Mouse (Mus musculus): ENCODE data around the gene Asb16. TPM values are rescaled to one million over a fixed set of nuclear protein-coding genes. Genes with fewer than 3 reads are reported as not detected.
A peak's percentile ranks its signal among the peaks of the same experiment; 100 is the strongest.

Gene Asb16
- polyA plus RNA-seq, 1 experiment = not detected

DNA sequence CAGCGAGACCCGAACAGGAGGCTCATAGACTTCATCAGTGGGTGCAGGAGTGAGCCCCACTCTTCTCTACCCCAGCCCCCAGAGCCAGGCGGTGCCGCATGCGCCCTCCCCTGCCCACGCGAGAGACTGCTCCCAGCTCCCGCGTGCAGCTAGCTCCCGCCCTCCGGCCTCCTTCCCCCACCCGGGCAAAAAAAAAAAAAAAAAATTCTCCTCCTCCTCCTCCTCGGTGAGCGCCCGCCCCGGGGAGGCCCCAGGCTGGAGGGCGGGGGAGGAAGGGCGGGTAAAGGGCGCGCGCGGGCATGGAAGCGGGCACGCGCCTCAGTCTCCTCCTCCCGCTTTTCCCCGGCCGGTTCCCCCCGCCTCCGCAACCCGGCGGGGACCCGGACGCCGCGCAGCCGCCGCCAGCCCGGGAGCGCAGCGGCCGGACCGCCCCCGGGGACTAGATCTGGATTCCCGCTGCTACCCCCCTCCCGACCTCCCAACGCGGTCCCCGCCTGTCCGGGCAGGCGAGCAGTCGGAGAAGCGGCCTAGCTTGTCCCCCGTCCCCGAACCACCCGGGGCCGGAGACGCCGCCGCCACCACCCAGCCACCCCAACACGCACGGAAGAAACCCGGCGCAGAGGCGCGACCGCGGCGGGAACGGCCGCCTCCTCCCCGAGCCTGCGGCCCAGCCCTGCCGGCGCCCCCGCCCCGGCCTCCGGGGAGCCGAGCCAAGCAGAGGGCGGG is 48.2 kb downstream of the Asb16 start:
- H3K4me1 ChIP-seq (ENCODE audit: control insufficient read depth, insufficient read depth, low read length) = peaks cover 27% of the 10 kb centered on the region
- TF ChIP-seq POLR2A (IDR thresholded peaks at IDR 0.05; ENCODE audit: borderline replicate concordance, low read depth, low read length) = no peak
- TF ChIP-seq CTCF (IDR thresholded peaks at IDR 0.05; ENCODE audit: low read depth, low read length) = no peak
- peak overlapping the region; percentile 80 for H3K27ac ChIP-seq (ENCODE audit: insufficient read depth, low read depth, low read length)
- H3K4me3 ChIP-seq (ENCODE audit: insufficient read depth, low read length) = peak overlapping the region; percentile 92

DNA sequence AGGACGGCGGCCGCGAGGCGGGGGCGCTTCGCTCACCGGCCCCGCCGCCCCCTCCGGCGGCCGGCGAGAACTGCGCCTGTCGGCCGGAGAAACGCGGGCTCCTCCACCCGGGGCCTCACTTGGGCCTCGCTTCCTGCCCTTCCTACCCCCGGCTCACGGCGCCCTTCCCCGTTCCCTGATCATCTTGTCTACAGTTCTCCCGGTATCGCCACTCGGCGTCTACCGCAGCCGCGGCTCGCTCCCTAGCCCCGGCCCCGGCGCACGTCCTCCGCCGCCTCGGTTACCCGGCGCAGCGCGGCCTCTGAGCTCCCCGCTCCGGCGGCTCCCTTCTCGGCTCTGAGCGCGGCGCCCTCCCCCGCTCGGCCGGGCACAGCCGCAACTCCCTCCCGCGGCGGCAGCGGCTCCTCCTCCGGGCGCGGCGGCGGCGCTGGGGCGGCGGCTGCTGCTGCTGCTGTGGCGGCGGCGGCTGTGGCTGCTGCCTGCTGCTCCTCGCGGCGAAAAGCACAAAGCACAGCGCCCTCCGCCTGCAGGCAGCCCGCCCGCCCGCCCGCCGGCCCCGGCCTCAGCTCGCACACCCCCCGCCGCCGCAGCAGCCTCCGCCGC is 48.9 kb downstream of the Asb16 start:
- Histone ChIP-seq H3K27ac (ENCODE audit: insufficient read depth, low read depth, low read length) (peak overlapping the region; percentile 80), H3K4me3 (ENCODE audit: insufficient read depth, low read length) (peak overlapping the region; percentile 89), H3K4me1 (ENCODE audit: control insufficient read depth, insufficient read depth, low read length) (peaks cover 25% of the 10 kb centered on the region)
- TF ChIP-seq CTCF (IDR thresholded peaks at IDR 0.05; ENCODE audit: low read depth, low read length) = no peak
- TF ChIP-seq POLR2A (IDR thresholded peaks at IDR 0.05; ENCODE audit: borderline replicate concordance, low read depth, low read length) = no peak

DNA sequence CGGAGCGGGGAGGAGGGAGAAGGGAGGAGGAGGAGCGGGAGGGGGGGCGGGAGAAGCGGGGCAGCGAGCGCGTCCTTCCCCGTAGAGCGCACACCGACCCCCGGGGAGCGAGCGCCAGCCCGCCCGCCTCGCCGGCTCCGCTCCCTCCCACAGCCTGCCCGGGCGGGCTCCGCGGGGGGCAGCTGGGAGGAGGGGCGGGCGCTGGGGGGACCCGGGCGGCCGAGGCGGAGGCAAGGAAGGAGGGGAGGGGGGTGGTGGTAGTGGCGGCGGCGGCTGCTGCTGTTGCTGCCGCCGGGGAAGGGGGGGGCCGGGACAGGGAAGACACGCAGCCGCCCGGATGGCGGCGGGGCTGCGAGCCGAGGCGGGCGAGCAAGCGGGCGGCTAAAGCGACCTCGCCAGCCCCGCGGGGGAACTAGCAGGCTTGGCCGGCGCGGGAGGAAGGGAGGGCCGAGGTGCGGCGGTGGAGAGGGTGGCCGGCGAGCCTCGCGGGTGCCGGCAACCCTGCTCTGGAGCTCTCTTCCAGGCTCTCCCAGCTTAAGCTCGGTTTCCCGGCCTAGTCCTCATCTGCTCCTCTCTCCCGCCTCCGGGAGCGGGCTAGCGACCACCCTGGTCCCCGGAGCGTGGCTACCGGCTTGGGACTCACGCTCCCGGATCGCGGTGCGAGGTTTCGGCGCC is 49.5 kb downstream of the Asb16 start:
- Histone ChIP-seq H3K4me1 (ENCODE audit: control insufficient read depth, insufficient read depth, low read length) (peaks cover 20% of the 10 kb centered on the region), H3K4me3 (ENCODE audit: insufficient read depth, low read length) (peak overlapping the region; percentile 86), H3K27ac (ENCODE audit: insufficient read depth, low read depth, low read length) (peak overlapping the region; percentile 77)
- no peak for TF ChIP-seq POLR2A (IDR thresholded peaks at IDR 0.05; ENCODE audit: borderline replicate concordance, low read depth, low read length)
- TF ChIP-seq CTCF (IDR thresholded peaks at IDR 0.05; ENCODE audit: low read depth, low read length) = no peak

DNA sequence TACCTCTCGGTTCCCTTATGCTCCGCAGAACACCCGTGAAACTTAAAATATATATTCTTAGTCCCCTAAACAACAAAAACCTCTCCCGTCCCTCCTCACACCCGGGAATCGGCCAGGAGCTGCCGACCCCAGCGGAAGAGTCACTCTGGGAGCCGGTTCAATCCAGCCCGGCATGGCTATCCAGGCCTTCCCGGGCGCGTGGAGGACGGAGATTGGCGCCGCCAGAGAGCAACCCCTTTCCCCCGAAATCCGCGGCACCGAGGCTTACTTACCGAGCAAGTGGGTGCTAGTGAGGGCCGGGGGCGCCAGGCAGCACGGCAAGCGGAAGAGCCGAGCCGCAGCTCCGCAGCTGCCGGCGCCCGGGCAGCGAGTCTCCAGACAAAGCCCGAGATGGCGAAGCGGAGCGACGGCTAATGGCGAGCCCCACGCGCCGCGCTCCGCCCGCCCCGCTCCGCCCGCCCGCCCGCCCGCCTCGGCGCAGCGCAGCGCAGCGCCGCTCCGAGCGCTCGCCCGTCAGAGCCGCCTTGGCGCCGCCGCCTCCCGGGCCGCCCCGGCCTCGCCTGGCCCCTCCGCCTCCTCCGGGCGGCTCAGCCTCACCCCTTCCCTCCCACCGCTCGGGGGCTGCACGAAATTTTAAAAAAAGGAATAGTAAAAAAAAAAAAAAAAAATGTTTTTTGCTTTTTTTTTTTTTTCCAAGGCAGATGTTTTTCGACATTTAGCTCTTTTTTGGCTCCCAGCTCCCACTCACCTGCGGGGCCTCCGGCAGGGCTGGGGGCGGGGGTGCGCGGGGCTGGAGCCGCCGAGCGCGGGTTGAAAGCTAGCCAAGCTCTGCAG is 50.2 kb downstream of the Asb16 start:
- Histone ChIP-seq H3K4me3 (ENCODE audit: insufficient read depth, low read length) (peak overlapping the region; percentile 86), H3K4me1 (ENCODE audit: control insufficient read depth, insufficient read depth, low read length) (peaks cover 18% of the 10 kb centered on the region), H3K27ac (ENCODE audit: insufficient read depth, low read depth, low read length) (peak overlapping the region; percentile 77)
- TF ChIP-seq POLR2A (IDR thresholded peaks at IDR 0.05; ENCODE audit: borderline replicate concordance, low read depth, low read length) (no peak), CTCF (IDR thresholded peaks at IDR 0.05; ENCODE audit: low read depth, low read length) (no peak)

DNA sequence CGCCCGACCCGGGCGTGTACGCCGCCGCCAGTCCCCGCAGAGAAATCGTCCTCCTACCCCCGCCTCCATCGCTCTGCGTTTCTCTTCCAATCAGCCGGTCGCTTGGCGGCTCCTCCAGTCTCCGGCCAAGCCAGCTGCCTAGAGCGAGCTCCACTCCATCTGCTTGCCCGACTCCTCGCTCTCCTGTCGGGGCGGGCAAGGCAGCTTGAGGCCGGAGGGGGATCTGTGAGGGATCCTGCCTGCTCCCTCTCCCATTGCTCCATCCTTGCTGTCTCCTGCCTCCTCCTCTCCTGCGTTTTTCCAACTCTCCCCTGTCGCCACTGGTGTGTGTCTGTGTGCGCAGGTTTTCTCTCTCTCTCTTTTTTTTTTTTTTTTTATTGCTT is 50.9 kb downstream of the Asb16 start, which contains the start of gene Ubtf:
TSS of gene Ubtf (minus strand) at position 333 of the 383 bp plus-strand sequence.
- peak within 1 kb of the TSS; percentile 77 for H3K27ac ChIP-seq (ENCODE audit: insufficient read depth, low read depth, low read length)
- H3K4me3 ChIP-seq (ENCODE audit: insufficient read depth, low read length) = peak within 1 kb of the TSS; percentile 86
- TF ChIP-seq POLR2A (IDR thresholded peaks at IDR 0.05; ENCODE audit: borderline replicate concordance, low read depth, low read length) (0 out of 2 replicates have a peak, but pooled peaks have one; percentile 11), CTCF (IDR thresholded peaks at IDR 0.05; ENCODE audit: low read depth, low read length) (no peak)
- H3K4me1 ChIP-seq (ENCODE audit: control insufficient read depth, insufficient read depth, low read length) = peaks cover 16% of the 10 kb centered on the region

DNA sequence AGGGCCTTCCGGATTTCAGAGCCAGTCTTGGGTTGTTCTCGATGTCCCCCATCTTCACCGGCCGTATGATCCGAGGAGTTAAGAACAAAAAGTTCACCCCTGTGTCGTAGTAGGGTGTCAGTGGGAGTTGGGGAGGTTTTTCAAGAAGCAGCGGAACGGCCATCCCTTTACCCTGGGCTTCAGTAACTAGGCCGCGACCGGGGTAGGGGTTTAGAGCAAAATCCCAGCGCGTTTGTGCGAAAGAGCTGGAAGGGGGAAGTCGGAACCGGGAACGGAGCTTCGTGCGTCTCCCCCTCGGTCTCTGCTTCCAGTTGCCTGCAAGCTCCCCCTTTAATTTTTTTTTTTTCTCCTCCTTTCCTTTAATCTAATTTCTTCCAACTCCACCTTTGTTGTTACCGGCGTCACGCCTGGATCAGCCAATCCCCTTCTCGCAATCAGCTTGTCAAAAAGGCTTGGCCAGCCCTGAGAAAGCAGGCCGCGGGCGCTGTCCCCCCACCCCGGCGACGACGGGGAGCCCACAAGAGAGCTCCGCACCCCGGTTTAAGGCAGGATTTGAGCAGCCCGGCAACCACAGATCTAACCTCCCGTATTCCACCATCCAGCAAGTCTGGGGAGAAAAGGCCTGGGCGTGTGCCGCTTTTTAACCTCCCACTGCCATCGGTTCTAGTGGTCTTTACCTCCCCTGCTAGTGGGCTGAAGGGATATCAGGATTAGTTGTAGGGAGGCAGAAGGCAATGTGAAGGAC is 51.6 kb downstream of the Asb16 start:
- H3K27ac ChIP-seq (ENCODE audit: insufficient read depth, low read depth, low read length) = peak overlapping the region; percentile 71
- TF ChIP-seq CTCF (IDR thresholded peaks at IDR 0.05; ENCODE audit: low read depth, low read length) = no peak
- TF ChIP-seq POLR2A (IDR thresholded peaks at IDR 0.05; ENCODE audit: borderline replicate concordance, low read depth, low read length) = 0 out of 2 replicates have a peak, but pooled peaks have one; percentile 2

DNA sequence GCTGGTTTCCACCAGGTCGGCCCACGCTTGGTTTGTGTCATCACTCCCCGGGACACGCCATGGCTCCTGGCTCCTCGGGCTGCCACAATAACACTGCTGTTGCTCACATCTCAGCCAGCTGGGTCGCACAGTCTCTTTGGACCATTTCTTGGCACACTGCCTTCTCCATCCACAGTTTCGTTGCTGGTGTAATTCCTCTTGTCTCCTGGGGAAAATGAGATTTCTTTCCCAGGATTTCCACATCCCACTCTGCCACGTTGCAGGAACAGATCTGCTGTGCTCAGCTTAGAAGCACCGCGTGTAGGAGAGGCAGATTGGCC is 52.1 kb downstream of the Asb16 start:
- TF ChIP-seq POLR2A (IDR thresholded peaks at IDR 0.05; ENCODE audit: borderline replicate concordance, low read depth, low read length) (no peak), CTCF (IDR thresholded peaks at IDR 0.05; ENCODE audit: low read depth, low read length) (no peak)
- Histone ChIP-seq H3K4me1 (ENCODE audit: control insufficient read depth, insufficient read depth, low read length) (peaks cover 7% of the 10 kb centered on the region), H3K4me3 (ENCODE audit: insufficient read depth, low read length) (no peak overlapping the region), H3K27ac (ENCODE audit: insufficient read depth, low read depth, low read length) (no peak overlapping the region)

More for the DNA sequence above, 51.6 kb downstream of the Asb16 start:
- peaks cover 12% of the 10 kb centered on the region for H3K4me1 ChIP-seq (ENCODE audit: control insufficient read depth, insufficient read depth, low read length)
- H3K4me3 ChIP-seq (ENCODE audit: insufficient read depth, low read length) = peak overlapping the region; percentile 86

DNA sequence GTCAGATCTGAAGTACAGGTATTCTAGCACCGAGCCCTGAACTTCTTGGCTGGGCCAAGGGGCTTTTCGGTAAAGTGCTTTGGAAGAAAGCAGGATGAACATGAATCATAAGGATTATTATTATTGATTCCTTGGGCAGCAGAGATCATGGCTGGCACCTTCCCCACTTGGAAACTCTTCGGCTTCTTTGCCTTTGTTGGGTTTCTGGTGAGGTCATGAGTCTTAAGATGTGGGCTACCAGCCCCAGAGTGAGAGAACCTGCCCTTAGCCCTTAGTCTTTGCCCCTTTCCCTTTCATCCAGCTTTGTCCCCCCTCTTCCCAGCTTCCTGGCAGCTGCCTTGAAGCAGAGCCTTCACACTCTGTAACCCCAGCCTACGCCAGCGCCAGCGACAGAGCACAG is 53.4 kb downstream of the Asb16 start:
- Histone ChIP-seq H3K27ac (ENCODE audit: insufficient read depth, low read depth, low read length) (no peak overlapping the region), H3K4me3 (ENCODE audit: insufficient read depth, low read length) (no peak overlapping the region), H3K4me1 (ENCODE audit: control insufficient read depth, insufficient read depth, low read length) (peaks cover 5% of the 10 kb centered on the region)
- no peak for TF ChIP-seq POLR2A (IDR thresholded peaks at IDR 0.05; ENCODE audit: borderline replicate concordance, low read depth, low read length)
- TF ChIP-seq CTCF (IDR thresholded peaks at IDR 0.05; ENCODE audit: low read depth, low read length) = no peak

DNA sequence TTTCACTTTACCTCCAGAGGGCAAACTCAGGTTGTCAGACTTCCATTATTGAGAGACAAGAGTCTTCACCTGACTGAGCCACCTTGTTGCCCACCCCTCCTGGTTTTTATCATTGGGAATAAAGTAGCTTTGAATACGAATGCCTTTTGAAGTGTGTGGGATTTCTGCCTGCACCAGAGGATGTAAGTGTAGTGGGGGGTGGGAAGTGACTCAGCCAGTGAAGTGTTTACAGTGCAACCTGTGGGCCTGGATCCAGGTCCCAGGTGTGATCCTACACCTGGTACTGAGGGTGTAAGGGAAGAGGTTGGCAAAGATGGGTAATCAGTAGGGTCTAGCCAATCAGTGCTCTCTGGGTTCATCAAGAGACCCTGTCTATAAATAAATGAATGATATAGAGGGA is 55.0 kb downstream of the Asb16 start:
- TF ChIP-seq CTCF (IDR thresholded peaks at IDR 0.05; ENCODE audit: low read depth, low read length) (no peak), POLR2A (IDR thresholded peaks at IDR 0.05; ENCODE audit: borderline replicate concordance, low read depth, low read length) (no peak)
- Histone ChIP-seq H3K4me3 (ENCODE audit: insufficient read depth, low read length) (no peak overlapping the region), H3K4me1 (ENCODE audit: control insufficient read depth, insufficient read depth, low read length) (peaks cover 5% of the 10 kb centered on the region), H3K27ac (ENCODE audit: insufficient read depth, low read depth, low read length) (no peak overlapping the region)

Measured in bone marrow macrophage, adult 2 months (primary cell).